Mouse (Mus musculus): ENCODE measurements around the gene Adgrl4. TPM values are rescaled to one million over a fixed set of nuclear protein-coding genes. Genes with fewer than 3 reads are reported as not detected.

Gene Adgrl4
- not detected for polyA plus RNA-seq (2017; shearing (Covaris generic))

GRCm38 (mm10) chr3:151437693-151438092 lies at the start of gene Adgrl4:
Gene Adgrl4, plus strand, starts transcription at chr3:151437887.

